Mouse (Mus musculus) gastrocnemius, postnatal 25 days (tissue): ENCODE data around the gene Syde1. TPM values are rescaled to one million over a fixed set of nuclear protein-coding genes. Genes with fewer than 3 reads are reported as not detected.

Experiments
- DNase-seq: peaks from one replicate; pipeline ENCODE4 v3.0.0; 2022
- total RNA-seq, 2 experiments: library from RNA; stranded (reverse); gene quantifications; 1 replicate in 1 of 2; 2 replicates in 1 of 2; pipeline ENCODE4 v1.2.3; 2021

Gene Syde1
- total RNA-seq, 2 experiments from 2014 or later = 3.8 to 5.2 TPM

DNA sequence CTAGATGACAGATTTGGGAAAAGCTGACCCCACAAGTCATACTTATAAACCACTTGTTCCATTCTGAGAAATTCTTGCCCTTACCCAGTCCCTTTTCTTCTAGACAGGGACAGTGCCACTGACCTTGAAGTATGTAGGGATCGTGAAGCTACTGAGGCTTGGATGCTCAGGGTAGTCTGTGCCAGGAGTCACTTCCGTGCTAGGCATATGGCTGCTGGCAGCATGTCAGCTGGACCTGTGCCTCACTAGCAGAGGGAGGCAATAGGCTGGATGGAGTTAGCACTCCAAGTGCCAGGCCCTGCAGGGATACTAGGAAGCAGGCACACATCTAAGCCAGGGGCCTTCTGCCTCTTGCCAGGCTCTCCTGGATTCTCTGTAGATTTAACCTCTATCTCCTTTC lies 16.1 kb downstream of the Syde1 start:
- no peak for DNase-seq

DNA sequence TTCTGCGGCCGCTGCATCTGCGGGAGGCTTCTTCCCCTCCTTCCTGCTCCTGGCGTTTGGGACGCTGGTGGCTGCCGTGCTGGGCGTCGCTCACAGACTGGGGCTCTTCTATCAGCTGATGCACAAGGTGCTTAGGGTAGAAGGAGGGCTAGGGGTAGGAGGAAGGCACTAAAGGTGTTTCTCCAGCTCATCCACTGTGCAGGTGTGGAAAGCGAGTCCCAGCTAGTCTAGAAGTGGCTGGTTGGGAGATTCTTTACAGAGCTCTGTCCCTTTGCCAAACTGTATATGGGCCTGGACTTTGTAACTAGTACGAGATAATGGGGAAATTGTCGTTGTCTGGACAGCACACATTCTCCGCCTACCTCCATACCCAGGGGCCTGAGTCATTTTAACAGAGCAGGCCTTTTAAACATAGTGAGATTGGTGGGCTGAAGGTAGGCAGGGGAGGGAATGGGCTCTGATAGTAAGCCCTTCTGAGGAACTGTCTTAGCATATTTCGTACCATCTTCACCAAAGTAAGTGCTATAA lies 16.6 kb downstream of the Syde1 start:
- DNase-seq = no peak

DNA sequence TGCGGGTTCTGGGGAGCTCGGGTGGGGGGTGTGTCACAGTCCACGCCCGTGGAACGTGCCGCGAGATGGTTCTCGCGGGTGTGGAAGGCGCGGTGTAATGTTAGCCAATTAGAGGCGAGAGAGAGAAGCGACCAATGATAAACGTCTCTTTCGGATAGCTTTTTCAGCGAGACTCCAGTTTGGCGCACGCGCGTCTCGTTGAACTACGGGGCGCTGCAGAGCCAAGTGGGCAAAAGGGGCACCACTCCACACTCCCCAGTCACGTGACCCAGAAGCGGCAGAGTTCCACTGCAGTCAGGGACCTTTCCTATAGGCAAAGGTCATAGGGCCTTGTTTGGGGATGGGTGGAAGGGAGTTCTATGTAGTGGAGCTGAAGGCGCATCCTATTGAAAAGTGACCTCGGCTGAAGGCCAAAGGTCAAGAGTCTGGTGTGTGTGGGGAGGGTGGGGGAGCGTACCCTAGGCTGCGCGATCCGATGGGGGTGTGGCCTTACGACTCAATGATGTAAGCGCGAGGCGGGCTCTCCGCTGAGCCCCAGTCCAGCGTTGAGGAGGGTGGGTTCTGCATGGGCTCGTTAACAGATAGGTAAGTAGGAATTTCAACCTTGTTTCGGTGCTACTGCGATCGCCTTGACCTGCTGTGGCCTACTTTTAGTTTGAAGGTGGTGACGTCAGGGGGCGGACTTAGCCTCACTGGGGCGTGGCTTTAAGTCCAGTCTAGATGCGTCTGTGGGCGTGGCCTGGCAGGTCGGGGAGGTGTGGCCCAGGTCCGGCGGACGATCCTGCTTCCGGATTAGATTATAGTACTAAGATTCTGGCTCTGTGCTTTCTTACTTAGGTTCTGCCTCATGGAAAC lies 17.3 kb downstream of the Syde1 start, which contains the start of gene Ilvbl:
Gene Ilvbl, plus strand, starts transcription at position 97 of the 855 bp plus-strand sequence.
- peak; percentile 90 for DNase-seq

DNA sequence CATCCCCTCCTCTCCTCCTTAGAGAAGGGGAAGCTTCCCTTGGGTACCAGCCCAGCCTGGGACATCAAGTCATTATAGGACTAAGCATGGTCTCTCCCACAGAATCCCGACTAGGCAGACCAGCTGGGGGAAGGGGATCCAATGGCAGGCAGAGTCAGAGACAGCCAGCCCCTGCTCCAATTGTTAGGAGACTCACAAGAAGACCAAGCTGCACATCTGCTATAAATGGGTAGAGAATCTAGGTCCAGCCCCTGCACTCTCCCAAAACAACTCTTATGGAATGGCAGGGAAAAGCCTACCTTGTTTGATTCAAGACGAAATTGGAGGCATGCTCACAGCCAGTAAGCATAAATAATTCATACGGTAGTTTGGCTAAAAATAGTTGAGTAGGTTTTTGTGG lies 18.5 kb downstream of the Syde1 start:
- DNase-seq = no peak

DNA sequence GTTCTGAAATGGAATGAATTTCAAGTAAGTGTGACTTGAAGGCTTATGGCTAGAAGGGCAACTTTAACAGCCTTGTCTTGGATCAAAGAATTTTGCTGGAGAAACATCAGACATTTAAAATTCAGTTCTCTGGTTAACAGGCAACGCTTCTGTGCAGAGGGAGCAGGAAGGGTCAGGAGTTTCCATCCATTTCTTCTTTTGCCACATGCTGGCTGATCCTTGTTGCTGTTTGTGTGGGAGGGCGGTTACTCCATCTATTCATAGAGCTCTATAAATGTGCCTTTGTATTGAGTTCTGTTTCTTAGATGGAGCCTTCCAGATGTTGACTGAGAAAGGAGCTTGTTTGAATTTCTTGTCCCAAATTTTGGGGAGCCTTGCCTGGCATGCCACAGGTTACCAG lies 20.9 kb downstream of the Syde1 start:
- DNase-seq = no peak

DNA sequence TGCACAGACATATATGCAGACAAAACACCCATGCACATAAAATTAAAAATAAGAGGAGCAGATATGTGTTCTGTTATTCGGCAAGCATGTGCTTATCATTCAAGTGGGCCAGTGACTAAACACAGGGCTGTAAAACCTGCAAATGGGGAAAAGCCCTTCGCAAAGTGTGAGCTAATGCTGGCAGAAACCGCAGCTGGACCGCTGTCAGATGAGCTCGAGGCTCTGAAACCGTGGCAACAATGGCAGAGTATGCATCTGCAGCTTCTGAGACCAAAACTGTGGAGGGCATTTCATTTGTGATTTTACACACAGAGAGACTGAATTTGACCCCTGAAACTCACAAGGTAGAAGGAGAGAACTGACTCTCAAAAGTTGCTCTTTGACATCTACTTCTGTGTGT lies 21.3 kb downstream of the Syde1 start:
- DNase-seq = no peak

DNA sequence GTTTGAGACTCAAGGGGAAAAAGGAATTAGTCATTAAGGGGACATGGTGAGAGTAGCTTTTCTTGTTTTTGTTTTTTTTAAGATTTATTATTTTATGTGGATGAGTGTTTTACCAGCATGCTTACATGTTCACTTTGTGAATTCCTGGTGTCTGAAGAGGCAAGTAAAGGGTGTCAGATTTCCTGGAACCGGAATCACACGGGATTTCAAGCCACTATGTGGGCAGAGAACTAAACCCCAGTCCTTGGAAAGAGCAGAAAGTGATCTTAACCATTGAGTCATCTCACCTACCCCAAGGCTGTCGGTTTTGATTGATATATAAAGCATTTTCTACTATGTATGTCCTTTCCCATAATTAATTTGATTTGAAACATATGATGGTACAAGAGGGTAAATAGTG lies 22.1 kb downstream of the Syde1 start:
- DNase-seq = no peak

DNA sequence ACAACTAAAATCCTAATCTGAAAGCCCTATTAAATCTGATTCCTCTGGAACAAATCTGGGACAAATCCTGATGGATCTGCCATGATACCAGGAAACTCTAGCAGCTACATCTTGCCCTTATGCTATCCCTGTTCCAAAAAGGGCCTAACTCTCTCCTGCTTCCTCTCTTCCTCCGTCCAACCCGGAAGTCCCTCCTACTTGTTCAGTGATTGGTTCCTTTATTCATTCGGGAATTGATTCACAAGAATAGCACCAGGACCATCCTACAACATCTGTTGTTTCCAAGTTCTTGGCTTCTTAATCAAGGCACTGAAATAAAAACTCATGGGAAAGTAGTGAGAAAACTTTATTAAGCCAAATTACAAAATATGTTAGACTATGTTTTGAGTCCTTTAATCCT lies 22.6 kb downstream of the Syde1 start:
- no peak for DNase-seq

DNA sequence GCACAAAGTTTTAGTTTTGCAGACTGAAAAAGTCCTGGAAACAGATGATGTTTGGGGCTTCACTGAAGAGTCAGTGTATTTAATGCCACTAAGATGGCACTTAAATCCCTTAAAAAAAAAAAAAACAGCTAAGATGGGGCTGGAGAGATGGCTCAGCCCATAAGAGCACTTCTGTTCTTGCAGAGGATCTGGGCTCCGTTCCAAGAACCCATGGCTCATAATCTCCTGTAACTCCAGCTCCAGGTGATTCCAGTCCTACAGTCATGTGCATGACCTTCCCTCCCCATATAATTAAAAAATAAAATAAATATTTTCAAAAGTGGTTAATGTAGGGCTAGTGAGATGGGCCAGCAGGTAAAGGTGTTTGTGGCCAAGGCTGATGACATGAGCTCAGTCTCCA lies 26.7 kb downstream of the Syde1 start:
- DNase-seq = no peak

DNA sequence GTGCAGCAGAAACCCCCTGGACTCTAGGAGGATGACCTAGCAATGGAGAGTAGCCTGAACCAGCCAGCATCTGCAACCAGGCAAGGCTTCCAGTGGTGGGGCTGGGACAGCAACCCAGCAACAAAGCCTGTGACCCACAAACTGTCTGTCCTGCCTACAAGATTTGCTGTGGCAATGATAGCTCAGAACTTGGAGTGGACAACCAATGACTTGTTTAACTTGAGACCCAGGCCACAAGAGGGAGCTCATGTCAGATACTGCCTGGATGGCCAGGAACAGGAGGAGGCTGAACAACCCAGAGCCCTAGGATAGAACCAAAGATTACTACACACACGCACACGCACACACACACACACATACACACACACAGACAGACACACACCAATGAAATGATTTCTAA lies 50.8 kb downstream of the Syde1 start:
- DNase-seq = no peak

Other genes starting within 250 kb of the Syde1 start
- 100 to 1,000 TPM; 120 to 123 TPM for gene Agpat3, start 239.5 kb downstream of the Syde1 start, total RNA-seq
- 10 to 100 TPM; 58.8 to 62.0 TPM for gene Rrp1, start 178.9 kb downstream of the Syde1 start, total RNA-seq
- 10 to 100 TPM; 12.5 to 17.1 TPM for gene Cstb, start 166.3 kb downstream of the Syde1 start, total RNA-seq
- gene Pdxk, start 127.0 kb downstream of the Syde1 start, total RNA-seq = 1 to 10 TPM; 7.6 to 7.7 TPM
- gene Olfr1358, start 74.5 kb downstream of the Syde1 start, total RNA-seq = not detected
- 10 to 100 TPM; 10.0 to 13.4 TPM for gene Ilvbl, start 17.6 kb downstream of the Syde1 start, total RNA-seq
- gene Olfr1357, start 26.1 kb upstream of the Syde1 start, total RNA-seq = not detected
- gene Casp14, start 126.3 kb upstream of the Syde1 start, total RNA-seq = not detected
- not detected for gene Ccdc105, start 161.1 kb upstream of the Syde1 start, total RNA-seq
- not detected for gene Slc1a6, start 188.5 kb upstream of the Syde1 start, total RNA-seq